Mouse (Mus musculus) T-cell, adult 2 months (primary cell): ENCODE measurements around the gene Csf2rb.
"Not testable (repeated sequence)": the region's sequence is repeated elsewhere in the genome, so short reads cannot be mapped to it uniquely, and the experiment has no call there.

Experiments used
- DNase-seq: peaks from one replicate; pipeline ENCODE4 v3.0.0; 2022; ENCODE audit warnings: low spot score

Csf2rb gene

GRCm38 (mm10) chr15:78327753-78328341, 2.3 kb downstream of the Csf2rb start:
- DNase-seq: not testable (repeated sequence)

- no peak for DNase-seq
Observed at GRCm38 (mm10) chr15:78328520-78329097, 3.1 kb downstream of the Csf2rb start.

- DNase-seq: not testable (repeated sequence)
Observed at GRCm38 (mm10) chr15:78329972-78330371, 4.4 kb downstream of the Csf2rb start.

GRCm38 (mm10) chr15:78330706-78331105, 5.2 kb downstream of the Csf2rb start:
- no peak for DNase-seq

- no peak for DNase-seq
Observed at GRCm38 (mm10) chr15:78331523-78332340, 6.2 kb downstream of the Csf2rb start.

- no peak for DNase-seq
Observed at GRCm38 (mm10) chr15:78332981-78333380, 7.4 kb downstream of the Csf2rb start.

GRCm38 (mm10) chr15:78334380-78334779, 8.8 kb downstream of the Csf2rb start:
- DNase-seq: no peak

- DNase-seq: peak; percentile 6
Observed at GRCm38 (mm10) chr15:78339627-78340423, 14.3 kb downstream of the Csf2rb start.

GRCm38 (mm10) chr15:78340919-78341318, 15.4 kb downstream of the Csf2rb start:
- DNase-seq: not testable (repeated sequence)

- no peak for DNase-seq
Observed at GRCm38 (mm10) chr15:78343683-78344082, 18.1 kb downstream of the Csf2rb start.

- no peak for DNase-seq
Observed at GRCm38 (mm10) chr15:78344567-78344966, 19.0 kb downstream of the Csf2rb start.

GRCm38 (mm10) chr15:78351586-78352165, 26.1 kb downstream of the Csf2rb start:
- no peak for DNase-seq

- peak; percentile 6 for DNase-seq
Observed at GRCm38 (mm10) chr15:78354958-78355357, 29.4 kb downstream of the Csf2rb start.

- no peak for DNase-seq
Observed at GRCm38 (mm10) chr15:78355548-78355947, 30.0 kb downstream of the Csf2rb start.

GRCm38 (mm10) chr15:78365916-78366315, 40.4 kb downstream of the Csf2rb start:
- DNase-seq: no peak

- DNase-seq: no peak
Observed at GRCm38 (mm10) chr15:78366875-78367274, 41.3 kb downstream of the Csf2rb start.

- DNase-seq: no peak
Observed at GRCm38 (mm10) chr15:78367811-78368210, 42.3 kb downstream of the Csf2rb start.

GRCm38 (mm10) chr15:78368926-78369346, 43.4 kb downstream of the Csf2rb start:
- DNase-seq: peak; percentile 15

GRCm38 (mm10) chr15:78369641-78370040, 44.1 kb downstream of the Csf2rb start:
- DNase-seq: no peak

- no peak for DNase-seq
Observed at GRCm38 (mm10) chr15:78372796-78373195, 47.2 kb downstream of the Csf2rb start.

GRCm38 (mm10) chr15:78374204-78374603, 48.7 kb downstream of the Csf2rb start:
- no peak for DNase-seq

- DNase-seq: no peak
Observed at GRCm38 (mm10) chr15:78377859-78378258, 52.3 kb downstream of the Csf2rb start.
